Mouse (Mus musculus): ENCODE results near the gene Vpreb3. TPM values are rescaled to one million over a fixed set of nuclear protein-coding genes. Genes with fewer than 3 reads are reported as not detected.

The Vpreb3 gene
- total RNA-seq, 2 experiments from 2014 or later, result not detected

- no peak for ATAC-seq (replicated peaks; ENCODE audit: low FRiP score, poor library complexity, severe bottlenecking)
Observed at GRCm38 (mm10) chr10:75930304-75930703, 12.6 kb upstream of the Vpreb3 start.

- no peak for ATAC-seq (replicated peaks; ENCODE audit: low FRiP score, poor library complexity, severe bottlenecking)
Observed at GRCm38 (mm10) chr10:75931311-75931710, 11.5 kb upstream of the Vpreb3 start.

- ATAC-seq (replicated peaks; ENCODE audit: low FRiP score, poor library complexity, severe bottlenecking), result no peak
Observed at GRCm38 (mm10) chr10:75932081-75932678, 10.7 kb upstream of the Vpreb3 start.

- no peak for ATAC-seq (replicated peaks; ENCODE audit: low FRiP score, poor library complexity, severe bottlenecking)
Observed at GRCm38 (mm10) chr10:75932891-75933290, 10.0 kb upstream of the Vpreb3 start, which contains the start of gene Chchd10. Chchd10 (plus strand) TSS chr10:75933130.

GRCm38 (mm10) chr10:75934991-75935390 lies 7.9 kb upstream of the Vpreb3 start:
- no peak for ATAC-seq (replicated peaks; ENCODE audit: low FRiP score, poor library complexity, severe bottlenecking)

- peak; percentile 74 for ATAC-seq (replicated peaks; ENCODE audit: low FRiP score, poor library complexity, severe bottlenecking)
Observed at GRCm38 (mm10) chr10:75935680-75936541, 6.9 kb upstream of the Vpreb3 start, which contains the start of gene Mmp11. Mmp11 (minus strand) TSS chr10:75936496.

- no peak for ATAC-seq (replicated peaks; ENCODE audit: low FRiP score, poor library complexity, severe bottlenecking)
Observed at GRCm38 (mm10) chr10:75936909-75937667, 5.8 kb upstream of the Vpreb3 start.

GRCm38 (mm10) chr10:75937851-75938643 lies 4.8 kb upstream of the Vpreb3 start:
- ATAC-seq (replicated peaks; ENCODE audit: low FRiP score, poor library complexity, severe bottlenecking), result peak; percentile 56

GRCm38 (mm10) chr10:75939481-75940234 lies 3.2 kb upstream of the Vpreb3 start:
- peak; percentile 82 for ATAC-seq (replicated peaks; ENCODE audit: low FRiP score, poor library complexity, severe bottlenecking)

- ATAC-seq (replicated peaks; ENCODE audit: low FRiP score, poor library complexity, severe bottlenecking), result no peak
Observed at GRCm38 (mm10) chr10:75940520-75940919, 2.3 kb upstream of the Vpreb3 start, which contains the start of gene Gm867. Gm867 (minus strand) TSS chr10:75940672.

- no peak for ATAC-seq (replicated peaks; ENCODE audit: low FRiP score, poor library complexity, severe bottlenecking)
Observed at GRCm38 (mm10) chr10:75941042-75941824, 1.6 kb upstream of the Vpreb3 start.

- ATAC-seq (replicated peaks; ENCODE audit: low FRiP score, poor library complexity, severe bottlenecking), result no peak
Observed at GRCm38 (mm10) chr10:75944066-75944772, 1.4 kb downstream of the Vpreb3 start.

- ATAC-seq (replicated peaks; ENCODE audit: low FRiP score, poor library complexity, severe bottlenecking), result no peak
Observed at GRCm38 (mm10) chr10:75945213-75945612, 2.4 kb downstream of the Vpreb3 start.

GRCm38 (mm10) chr10:75945896-75946295 lies 3.0 kb downstream of the Vpreb3 start:
- ATAC-seq (replicated peaks; ENCODE audit: low FRiP score, poor library complexity, severe bottlenecking), result no peak

- no peak for ATAC-seq (replicated peaks; ENCODE audit: low FRiP score, poor library complexity, severe bottlenecking)
Observed at GRCm38 (mm10) chr10:75948079-75948478, 5.2 kb downstream of the Vpreb3 start.

- ATAC-seq (replicated peaks; ENCODE audit: low FRiP score, poor library complexity, severe bottlenecking), result no peak
Observed at GRCm38 (mm10) chr10:75949053-75950045, 6.5 kb downstream of the Vpreb3 start.

All from erythroblast, adult 5-6 weeks (primary cell).